Mouse (Mus musculus) spleen, postnatal 10 days (tissue): ENCODE data around the gene Iqcd.

ENCODE experiments used
- DNase-seq, 2 experiments: peaks; one replicate each; pipeline ENCODE4 v3.0.0; 2021 to 2022; ENCODE audit warnings: low spot score in 2 of 2

Gene Iqcd

GRCm38 (mm10) chr5:120588569-120589094 is at the start of gene Iqcd, which contains the start of gene Tpcn1:
Iqcd (plus strand) TSS chr5:120589016.
Tpcn1 (minus strand) TSS chr5:120588673.
- DNase-seq, result peak; percentile 98 to 100

GRCm38 (mm10) chr5:120548236-120548850 is 40.5 kb upstream of the Iqcd start:
- DNase-seq, result no peak

GRCm38 (mm10) chr5:120550137-120550536 is 38.7 kb upstream of the Iqcd start:
- DNase-seq, result no peak

- no peak for DNase-seq
Measured at GRCm38 (mm10) chr5:120550673-120551072, 38.1 kb upstream of the Iqcd start.

- no peak for DNase-seq
Measured at GRCm38 (mm10) chr5:120555871-120556270, 32.9 kb upstream of the Iqcd start.

- no peak for DNase-seq
Measured at GRCm38 (mm10) chr5:120558041-120558440, 30.8 kb upstream of the Iqcd start.

GRCm38 (mm10) chr5:120558762-120559161 is 30.1 kb upstream of the Iqcd start:
- peak in 1 of 2 experiments; percentile 55 for DNase-seq

- DNase-seq, result no peak
Measured at GRCm38 (mm10) chr5:120560129-120560615, 28.6 kb upstream of the Iqcd start.

GRCm38 (mm10) chr5:120560616-120561311 is 28.1 kb upstream of the Iqcd start:
- no peak for DNase-seq

- no peak for DNase-seq
Measured at GRCm38 (mm10) chr5:120562956-120563913, 25.6 kb upstream of the Iqcd start.

GRCm38 (mm10) chr5:120563914-120564311 is 24.9 kb upstream of the Iqcd start:
- no peak for DNase-seq

GRCm38 (mm10) chr5:120565171-120565905 is 23.5 kb upstream of the Iqcd start:
- no peak for DNase-seq

GRCm38 (mm10) chr5:120566101-120566500 is 22.7 kb upstream of the Iqcd start:
- no peak for DNase-seq

- DNase-seq, result no peak
Measured at GRCm38 (mm10) chr5:120566681-120567252, 22.0 kb upstream of the Iqcd start.

GRCm38 (mm10) chr5:120567253-120567701 is 21.5 kb upstream of the Iqcd start:
- DNase-seq, result no peak

GRCm38 (mm10) chr5:120567761-120568211 is 21.0 kb upstream of the Iqcd start:
- no peak for DNase-seq

GRCm38 (mm10) chr5:120568336-120568768 is 20.5 kb upstream of the Iqcd start:
- no peak for DNase-seq

- no peak for DNase-seq
Measured at GRCm38 (mm10) chr5:120568964-120569363, 19.9 kb upstream of the Iqcd start.

GRCm38 (mm10) chr5:120569791-120570190 is 19.0 kb upstream of the Iqcd start:
- no peak for DNase-seq

GRCm38 (mm10) chr5:120570289-120570897 is 18.4 kb upstream of the Iqcd start:
- no peak for DNase-seq
